Mouse (Mus musculus) central nervous system, embryonic 18 days (tissue): Measurements from ENCODE around the gene Ubxn10. TPM values are rescaled to one million over a fixed set of nuclear protein-coding genes. Genes with fewer than 3 reads are reported as not detected.

Source experiments
- polyA plus RNA-seq: library from polyadenylated mRNA; depleted of rRNA; stranded (reverse); fragments of >200 nt; gene quantifications from 2 replicates; pipeline ENCODE4 v1.2.3, GENCODE M21; 2012; rRNA removed

Gene Ubxn10
- 2.6 and 3.6 TPM in 2 replicates for polyA plus RNA-seq

DNA sequence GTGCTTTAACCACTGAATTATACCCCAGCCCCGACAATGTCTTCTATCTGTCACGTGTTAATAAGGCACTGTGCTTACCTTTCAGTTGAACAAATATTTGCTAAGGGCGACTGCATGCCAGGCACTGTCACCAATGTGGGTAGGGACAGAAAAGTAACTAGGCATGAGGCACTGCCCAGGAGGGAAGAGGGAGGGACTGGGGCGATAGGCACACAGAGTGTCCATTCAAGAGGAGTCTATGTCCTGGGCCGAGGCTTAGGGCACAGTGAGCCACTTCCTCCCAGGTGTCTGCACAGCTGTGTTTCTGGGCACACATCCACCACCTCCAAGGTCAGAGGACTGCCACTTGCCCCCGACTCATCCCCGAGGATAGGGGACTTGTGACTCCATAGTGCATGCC lies at the start of gene Ubxn10:
TSS of gene Ubxn10 (minus strand) at position 137 of the 400 bp plus-strand sequence.

DNA sequence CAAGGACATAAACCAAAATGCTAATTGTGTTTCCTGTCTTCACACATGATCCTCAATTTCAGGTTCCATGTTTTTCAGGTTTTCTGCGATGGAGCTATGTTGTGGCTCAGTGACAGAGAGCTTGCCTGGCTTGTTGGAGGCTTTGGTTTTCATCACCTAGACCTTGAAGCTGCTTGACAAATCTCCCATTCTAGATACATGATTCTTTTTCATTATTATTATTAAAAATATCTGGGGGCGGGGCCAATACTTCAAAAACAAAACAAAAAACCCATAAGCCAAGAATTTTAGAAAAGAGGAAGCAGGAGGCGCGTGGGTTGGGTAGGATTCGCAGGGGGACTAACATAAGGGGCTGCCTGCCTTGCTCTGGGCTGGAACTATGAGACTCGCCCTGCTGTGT lies 38.5 kb upstream of the Ubxn10 start, which contains the start of gene Pla2g2d:
TSS of gene Pla2g2d (plus strand) at position 301 of the 400 bp plus-strand sequence.

DNA sequence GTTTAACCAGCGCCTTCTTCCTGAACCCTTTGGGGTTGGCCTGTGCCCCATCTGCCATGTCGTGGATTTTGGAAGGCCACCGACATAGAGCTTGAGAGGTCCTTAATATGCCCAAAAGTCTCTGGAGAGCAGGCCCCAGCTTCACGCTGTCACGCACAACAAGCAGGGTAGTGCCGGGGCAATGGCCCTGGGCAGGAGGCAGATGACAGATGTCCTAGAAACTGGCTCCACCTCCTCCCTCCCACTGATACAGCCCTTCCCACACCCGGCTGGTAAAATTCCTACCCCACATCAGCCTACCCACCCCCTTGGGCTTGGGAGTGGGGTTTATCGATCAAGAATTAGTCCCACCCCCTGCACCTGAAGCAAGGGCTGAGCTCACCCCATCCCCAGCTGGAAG lies 20.4 kb upstream of the Ubxn10 start, which contains the start of gene Pla2g2f:
TSS of gene Pla2g2f (minus strand) at position 211 of the 400 bp plus-strand sequence.

DNA sequence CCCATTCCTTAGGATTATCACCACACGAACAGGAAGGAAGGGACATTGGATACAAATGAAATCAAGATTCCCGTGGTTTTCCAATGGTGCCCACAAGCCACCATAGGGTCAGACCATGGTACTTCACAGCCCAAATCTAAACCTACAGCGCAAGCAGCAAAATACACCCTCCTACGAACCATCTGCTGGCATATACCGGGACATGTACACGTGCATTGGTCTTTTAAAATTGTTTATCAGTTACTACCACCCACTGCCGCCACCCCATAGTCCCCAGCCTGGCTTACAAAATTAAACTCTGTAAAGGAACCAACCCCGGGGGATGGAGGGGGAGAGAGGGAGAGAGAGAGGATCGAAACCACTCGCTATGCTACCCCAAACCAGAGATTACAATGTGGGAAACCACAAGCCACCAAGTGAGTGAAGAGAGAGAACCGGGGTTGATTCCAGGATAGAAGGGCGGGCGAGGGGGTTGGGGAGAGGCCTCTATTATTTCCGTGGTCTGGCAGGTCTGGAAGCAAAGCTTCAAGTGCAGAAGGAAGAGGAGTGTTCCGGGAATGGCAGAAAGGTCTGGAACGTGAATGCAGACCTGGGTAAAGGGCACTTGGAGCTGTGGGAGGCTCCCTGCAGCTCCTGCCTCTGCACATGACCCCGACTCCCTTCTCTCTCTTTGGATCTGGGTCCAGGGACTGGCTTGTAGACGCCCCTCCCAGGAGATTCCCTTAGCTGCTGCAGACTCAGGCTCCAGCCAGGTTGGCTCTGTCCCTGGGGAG lies 12.4 kb downstream of the Ubxn10 start, which contains the start of gene Pla2g2c:
TSS of gene Pla2g2c (plus strand) at position 439 of the 773 bp plus-strand sequence.

Other genes with a start within 250 kb of the Ubxn10 start
- gene Vwa5b1, start 101.3 kb downstream of the Ubxn10 start, polyA plus RNA-seq, result 1.6 and 2.3 TPM in 2 replicates
- gene Pla2g2c, start 12.4 kb downstream of the Ubxn10 start, polyA plus RNA-seq, result 0.16 and 0.27 TPM in 2 replicates
- gene Pla2g2f, start 20.5 kb upstream of the Ubxn10 start, polyA plus RNA-seq, result 0.05 and 0.25 TPM in 2 replicates
- gene Pla2g2d, start 38.6 kb upstream of the Ubxn10 start, polyA plus RNA-seq, result 0.08 and 0.09 TPM in 2 replicates
- 0.84 and 1.0 TPM in 2 replicates for gene Pla2g5, start 126.3 kb upstream of the Ubxn10 start, polyA plus RNA-seq
- gene Gm13030, start 136.8 kb upstream of the Ubxn10 start, polyA plus RNA-seq, result not detected in 2 replicates
- gene Pla2g2e, start 140.8 kb upstream of the Ubxn10 start, polyA plus RNA-seq, result 0.47 TPM in 1 of 2 replicates, not detected in the other
- gene Otud3, start 176.8 kb upstream of the Ubxn10 start, polyA plus RNA-seq, result 7.9 and 8.1 TPM in 2 replicates
- not detected in 2 replicates for gene Rnf186, start 229.9 kb upstream of the Ubxn10 start, polyA plus RNA-seq
- gene Tmco4, start 235.7 kb upstream of the Ubxn10 start, polyA plus RNA-seq, result 1.0 TPM in 2 replicates